In the genomic region with DNA sequence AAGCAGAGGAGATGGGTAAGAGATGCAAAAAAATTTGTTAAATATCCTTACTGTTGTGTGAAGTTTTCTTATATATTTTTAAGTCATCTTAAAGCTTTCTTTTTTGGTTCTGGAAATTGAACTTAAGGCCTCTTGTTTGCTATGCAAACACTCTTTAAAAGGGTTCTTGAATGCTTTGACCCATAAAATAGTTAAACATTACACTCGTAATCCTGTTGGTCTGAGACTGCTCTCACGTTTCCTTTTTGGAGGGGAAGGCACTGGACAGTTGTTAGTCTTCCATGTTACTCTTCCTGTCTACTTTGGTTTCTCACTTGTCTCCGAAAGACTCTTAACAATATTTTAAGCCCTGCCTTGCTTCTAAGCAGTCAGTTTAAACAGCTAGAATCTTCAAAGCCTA, we compare ENCODE assay signal across 9 mouse cellular contexts. TPM values are rescaled to one million over a fixed set of nuclear protein-coding genes. Genes with fewer than 3 reads are reported as not detected.
A peak's percentile ranks its signal among the peaks of the same experiment; 100 is the strongest.
DNase-seq lines count a peak whose midpoint lies in the region; ATAC-seq and TF ChIP-seq lines count a peak whose summit lies in the region.
"Had no signal": no experiment of that assay in that cellular context is flagged by ENCODE, and none has a peak within 500 bp of the region (broad histone marks: within the 10 kb centered on the region; RNA-seq: fewer than 3 reads in every experiment).

No protein-coding gene starts in this region.

- TF ChIP-seq POLR2A in CH12.LX (IDR thresholded peaks at IDR 0.05; ENCODE audit: low read depth, low read length) = no peak

- DNase-seq in heart, adult 11 months = no peak
- DNase-seq in CH12.LX (ENCODE audit: extremely low read depth) = no peak
- DNase-seq in hindbrain, embryonic 14.5 days (ENCODE audit: low spot score) = no peak
- DNase-seq in cerebellum, adult 18-20 months = no peak
- no peak for DNase-seq in gastrocnemius, adult 18-20 months (ENCODE audit: low spot score)
- no peak for DNase-seq in adrenal gland, postnatal 36 days

- peak overlapping the region in 1 of 2 experiments; percentile 91; a peak in 2 of 4 replicates for H3K4me3 ChIP-seq in heart, embryonic 14.5 days (ENCODE audit: control insufficient read depth in 1 of 2, insufficient read depth in 1 of 2, low read depth in 1 of 2, low read length in 2 of 2)
- H3K4me3 ChIP-seq in CH12.LX (replicated peaks in 1 of 3; ENCODE audit: low read depth in 2 of 3, low read length in 2 of 3, poor library complexity in 1 of 3) = peak overlapping the region in 2 of 3 experiments; percentile 86 to 95
- H3K4me3 ChIP-seq in hindbrain, embryonic 14.5 days (replicated peaks; ENCODE audit: low read length) = peak overlapping the region; percentile 74
- H3K4me3 ChIP-seq in liver, embryonic 16.5 days (ENCODE audit: low read depth, low read length) = no peak overlapping the region

- dilution Hi-C loops in CH12.LX (cut with MboI; ENCODE audit: extremely low pct_ligation_motif_present, extremely low pct_unique_long_range_greater_than_20kb, low sequenced_read_pairs) = no loop called here

- in situ Hi-C loops in CH12.LX (cut with MboI; ENCODE audit: low pct_ligation_motif_present, low pct_unique_long_range_greater_than_20kb, low sequenced_read_pairs) = no loop called here

- TF ChIP-seq EP300 in CH12.LX (IDR thresholded peaks at IDR 0.05; ENCODE audit: low read length) = no peak

- ATAC-seq in heart, embryonic 14.5 days (ENCODE audit: insufficient number of reproducible peaks, insufficient read depth, low FRiP score, low read depth) = no peak
- no peak for ATAC-seq in hindbrain, embryonic 14.5 days (ENCODE audit: low FRiP score)
- no peak for ATAC-seq in liver, embryonic 16.5 days (ENCODE audit: low read depth)

- no peak for TF ChIP-seq CTCF in CH12.LX (conservative IDR thresholded peaks at IDR 0.05 in 1 of 2, IDR thresholded peaks at IDR 0.05 in 1 of 2; ENCODE audit: low read depth in 2 of 2, low read length in 2 of 2)

- peaks cover 21% of the 10 kb centered on the region for H3K36me3 ChIP-seq in heart, embryonic 14.5 days (ENCODE audit: control insufficient read depth, insufficient read depth, low read length)
- peaks cover 0 to 10% of the 10 kb centered on the region in 2 experiments for H3K36me3 ChIP-seq in CH12.LX (replicated peaks in 1 of 2; ENCODE audit: control insufficient read depth in 1 of 2, insufficient read depth in 1 of 2, low read length in 1 of 2)
- H3K36me3 ChIP-seq in hindbrain, embryonic 14.5 days (replicated peaks; ENCODE audit: control insufficient read depth, insufficient read depth) = peaks cover 7% of the 10 kb centered on the region
- no peaks in the 10 kb centered on the region for H3K36me3 ChIP-seq in liver, embryonic 16.5 days (ENCODE audit: control insufficient read depth, insufficient read depth)

- no peak for TF ChIP-seq RAD21 in CH12.LX (IDR thresholded peaks at IDR 0.05; ENCODE audit: low read depth, low read length)

- 45% methylated on average over 3 of the region's 3 CpGs for WGBS in heart, embryonic 14.5 days
- 47% methylated on average over 3 of the region's 3 CpGs for WGBS in hindbrain, embryonic 14.5 days
- WGBS in liver, embryonic 16.5 days (ENCODE audit: insufficient replicate concordance) = 28% methylated on average over 3 of the region's 3 CpGs

- no peaks in the 10 kb centered on the region for H3K9me3 ChIP-seq in heart, embryonic 14.5 days (ENCODE audit: control insufficient read depth, low read length)
- no peaks in the 10 kb centered on the region for H3K9me3 ChIP-seq in CH12.LX (replicated peaks; ENCODE audit: low read length)
- H3K9me3 ChIP-seq in hindbrain, embryonic 14.5 days (ENCODE audit: control insufficient read depth, low read length) = no peaks in the 10 kb centered on the region
- H3K9me3 ChIP-seq in liver, embryonic 16.5 days (replicated peaks; ENCODE audit: control insufficient read depth, low read length) = no peaks in the 10 kb centered on the region

- peak overlapping the region; percentile 93; the same call in 1 of the 2 replicates for H3K9ac ChIP-seq in heart, embryonic 14.5 days (ENCODE audit: low read length)
- H3K9ac ChIP-seq in CH12.LX (ENCODE audit: insufficient read depth, low read depth) = peak overlapping the region; percentile 82
- H3K9ac ChIP-seq in hindbrain, embryonic 14.5 days = peak overlapping the region; percentile 84
- H3K9ac ChIP-seq in liver, embryonic 16.5 days (ENCODE audit: low read depth, low read length) = no peak overlapping the region

- H3K4me2 ChIP-seq in heart, embryonic 14.5 days (ENCODE audit: low read length) = peak overlapping the region; percentile 85
- H3K4me2 ChIP-seq in CH12.LX (ENCODE audit: insufficient read depth, low read depth, poor library complexity, severe bottlenecking) = peak overlapping the region; percentile 71; the same call in 1 of the 2 replicates
- H3K4me2 ChIP-seq in hindbrain, embryonic 14.5 days (replicated peaks) = peak overlapping the region; percentile 67
- H3K4me2 ChIP-seq in liver, embryonic 16.5 days (ENCODE audit: low read depth, low read length) = peak overlapping the region; percentile 47; the same call in 1 of the 2 replicates

- no peaks in the 10 kb centered on the region for H3K27me3 ChIP-seq in heart, embryonic 14.5 days (ENCODE audit: control insufficient read depth, insufficient read depth, low read length)
- H3K27me3 ChIP-seq in CH12.LX (replicated peaks) = no peaks in the 10 kb centered on the region
- no peaks in the 10 kb centered on the region for H3K27me3 ChIP-seq in hindbrain, embryonic 14.5 days (ENCODE audit: control insufficient read depth, insufficient read depth, low read length)
- no peaks in the 10 kb centered on the region for H3K27me3 ChIP-seq in liver, embryonic 16.5 days (ENCODE audit: control insufficient read depth, insufficient read depth, low read depth, low read length)

- peaks cover 0 to 16% of the 10 kb centered on the region in 2 experiments; a peak in 1 of 4 replicates for H3K4me1 ChIP-seq in heart, embryonic 14.5 days (ENCODE audit: control insufficient read depth in 2 of 2, insufficient read depth in 2 of 2, low read length in 2 of 2)
- peaks cover 9 to 59% of the 10 kb centered on the region in 2 experiments; a peak in 3 of 4 replicates for H3K4me1 ChIP-seq in CH12.LX (ENCODE audit: control insufficient read depth in 1 of 2, insufficient read depth in 2 of 2)
- peaks cover 25% of the 10 kb centered on the region for H3K4me1 ChIP-seq in hindbrain, embryonic 14.5 days (replicated peaks; ENCODE audit: control insufficient read depth, insufficient read depth, low read length)
- peaks cover 13% of the 10 kb centered on the region for H3K4me1 ChIP-seq in liver, embryonic 16.5 days (ENCODE audit: control insufficient read depth, low read depth, low read length)

- H3K79me2 ChIP-seq in CH12.LX (replicated peaks; ENCODE audit: control insufficient read depth, extremely low read depth, insufficient read depth, poor library complexity, severe bottlenecking) = peaks cover 38% of the 10 kb centered on the region

- H3K27ac ChIP-seq in heart, embryonic 14.5 days (replicated peaks in 1 of 2; ENCODE audit: control insufficient read depth in 1 of 2, insufficient read depth in 1 of 2, low read depth in 2 of 2, low read length in 2 of 2) = no peak overlapping the region
- H3K27ac ChIP-seq in CH12.LX (ENCODE audit: insufficient read depth, low read depth) = no peak overlapping the region
- H3K27ac ChIP-seq in hindbrain, embryonic 14.5 days = no peak overlapping the region
- no peak overlapping the region for H3K27ac ChIP-seq in liver, embryonic 16.5 days (ENCODE audit: low read length)

TF ChIP-seq in CH12.LX, 34 proteins besides CTCF, POLR2A, EP300 and RAD21:
- TF ChIP-seq E2F4 (IDR thresholded peaks at IDR 0.05; ENCODE audit: insufficient replicate concordance, low read depth, low read length) = no peak
- no peak for TF ChIP-seq KAT2A (IDR thresholded peaks at IDR 0.05; ENCODE audit: insufficient replicate concordance, low read length)
- TF ChIP-seq TBP (conservative IDR thresholded peaks at IDR 0.05; ENCODE audit: low read depth, low read length) = no peak
- TF ChIP-seq ZMIZ1 (IDR thresholded peaks at IDR 0.05; ENCODE audit: low read depth, low read length) = no peak
- TF ChIP-seq UBTF (IDR thresholded peaks at IDR 0.05; ENCODE audit: low read depth, low read length) = no peak
- no peak for TF ChIP-seq MAX (IDR thresholded peaks at IDR 0.05; ENCODE audit: low read length)
- TF ChIP-seq JUN (IDR thresholded peaks at IDR 0.05; ENCODE audit: insufficient read depth, low read depth, low read length) = no peak
- no peak for TF ChIP-seq TCF12 (IDR thresholded peaks at IDR 0.05; ENCODE audit: low read depth, low read length)
- no peak for TF ChIP-seq POLR2AphosphoS2 (IDR thresholded peaks at IDR 0.05; ENCODE audit: low read depth, low read length)
- no peak for TF ChIP-seq MAFK (IDR thresholded peaks at IDR 0.05; ENCODE audit: insufficient replicate concordance, low read length)
- no peak for TF ChIP-seq MEF2A (IDR thresholded peaks at IDR 0.05; ENCODE audit: borderline replicate concordance, low read depth, low read length)
- TF ChIP-seq PAX5 (IDR thresholded peaks at IDR 0.05; ENCODE audit: low read length) = no peak
- no peak for TF ChIP-seq CHD1 (IDR thresholded peaks at IDR 0.05; ENCODE audit: low read depth, low read length)
- no peak for TF ChIP-seq HCFC1 (IDR thresholded peaks at IDR 0.05; ENCODE audit: low read depth, low read length)
TF ChIP-seq in CH12.LX: peak in this region for 0.

RNA-seq across cellular contexts. Expression of a gene that starts 1.4 kb away (rescaled TPM):
- 31.6 and 37.0 TPM in 2 replicates for polyA plus RNA-seq in heart, embryonic 14.5 days (2014; fragmentation: Nextera tagmentation; extraction: Ambion mirVana)
- 31.3 and 32.7 TPM in 2 replicates for total RNA-seq in CH12.LX (2012; rRNA removed)
- total RNA-seq in CH12.LX (2014; rRNA removed) = 73.8 and 89.6 TPM in 2 replicates
- polyA plus RNA-seq in CH12.LX (2012; ENCODE audit: insufficient read length, low read depth) = 24.4 and 27.7 TPM in 2 replicates
- 45.4 and 57.6 TPM in 2 replicates for polyA plus RNA-seq in hindbrain, embryonic 14.5 days (2014; fragmentation: Nextera tagmentation; extraction: Ambion mirVana)
- polyA plus RNA-seq in liver, embryonic 16.5 days (2015; fragmentation: Nextera tagmentation; extraction: Ambion mirVana) = 31.9 and 33.0 TPM in 2 replicates
- 10 to 100 TPM; 27.6 to 30.8 TPM for total RNA-seq in gastrocnemius, adult 18-20 months (2021)
- 10 to 100 TPM; 37.2 to 37.7 TPM for total RNA-seq in adrenal gland, postnatal 36 days (2021)

RNA-seq across cellular contexts. Expression of a gene that starts 1.4 kb away (rescaled TPM):
- 75.9 and 76.9 TPM in 2 replicates for polyA plus RNA-seq in heart, embryonic 14.5 days (2014; fragmentation: Nextera tagmentation; extraction: Ambion mirVana)
- total RNA-seq in CH12.LX (2012; rRNA removed) = 19.3 and 20.3 TPM in 2 replicates
- 54.9 and 62.4 TPM in 2 replicates for total RNA-seq in CH12.LX (2014; rRNA removed)
- polyA plus RNA-seq in CH12.LX (2012; ENCODE audit: insufficient read length, low read depth) = 42.8 and 51.2 TPM in 2 replicates
- polyA plus RNA-seq in hindbrain, embryonic 14.5 days (2014; fragmentation: Nextera tagmentation; extraction: Ambion mirVana) = 72.5 and 74.7 TPM in 2 replicates
- polyA plus RNA-seq in liver, embryonic 16.5 days (2015; fragmentation: Nextera tagmentation; extraction: Ambion mirVana) = 34.7 and 35.9 TPM in 2 replicates
- total RNA-seq in gastrocnemius, adult 18-20 months (2021) = 100 to 1,000 TPM in 1 of 2 experiments, 10 to 100 TPM in 1; 93.7 to 103 TPM
- 100 to 1,000 TPM in 1 of 2 experiments, 10 to 100 TPM in 1; 70.8 to 116 TPM for total RNA-seq in adrenal gland, postnatal 36 days (2021)
- polyA plus RNA-seq: erythroblast, embryonic 14.5 days had no signal
